Mouse (Mus musculus): ENCODE measurements around the gene Bloc1s1. TPM values are rescaled to one million over a fixed set of nuclear protein-coding genes. Genes with fewer than 3 reads are reported as not detected.

The Bloc1s1 gene
- total RNA-seq, 1 experiment from 2014 or later = 127 TPM

GRCm38 (mm10) chr10:128912268-128912667 lies 11.6 kb downstream of the Bloc1s1 start:
- ATAC-seq (replicated peaks; ENCODE audit: insufficient number of reproducible peaks, low FRiP score, low TSS enrichment, poor library complexity, severe bottlenecking) = no peak

GRCm38 (mm10) chr10:128911430-128911829 lies 12.4 kb downstream of the Bloc1s1 start:
- ATAC-seq (replicated peaks; ENCODE audit: insufficient number of reproducible peaks, low FRiP score, low TSS enrichment, poor library complexity, severe bottlenecking) = no peak

- ATAC-seq (replicated peaks; ENCODE audit: insufficient number of reproducible peaks, low FRiP score, low TSS enrichment, poor library complexity, severe bottlenecking) = no peak
Observed at GRCm38 (mm10) chr10:128910066-128910841, 13.6 kb downstream of the Bloc1s1 start.

GRCm38 (mm10) chr10:128909567-128910028 lies 14.2 kb downstream of the Bloc1s1 start:
- ATAC-seq (replicated peaks; ENCODE audit: insufficient number of reproducible peaks, low FRiP score, low TSS enrichment, poor library complexity, severe bottlenecking) = no peak

GRCm38 (mm10) chr10:128908778-128909448 lies 14.9 kb downstream of the Bloc1s1 start:
- ATAC-seq (replicated peaks; ENCODE audit: insufficient number of reproducible peaks, low FRiP score, low TSS enrichment, poor library complexity, severe bottlenecking) = no peak

GRCm38 (mm10) chr10:128904812-128905211 lies 19.0 kb downstream of the Bloc1s1 start:
- ATAC-seq (replicated peaks; ENCODE audit: insufficient number of reproducible peaks, low FRiP score, low TSS enrichment, poor library complexity, severe bottlenecking) = no peak

- ATAC-seq (replicated peaks; ENCODE audit: insufficient number of reproducible peaks, low FRiP score, low TSS enrichment, poor library complexity, severe bottlenecking) = no peak
Observed at GRCm38 (mm10) chr10:128902409-128902988, 21.3 kb downstream of the Bloc1s1 start.

GRCm38 (mm10) chr10:128901409-128901808 lies 22.4 kb downstream of the Bloc1s1 start:
- ATAC-seq (replicated peaks; ENCODE audit: insufficient number of reproducible peaks, low FRiP score, low TSS enrichment, poor library complexity, severe bottlenecking) = no peak

- no peak for ATAC-seq (replicated peaks; ENCODE audit: insufficient number of reproducible peaks, low FRiP score, low TSS enrichment, poor library complexity, severe bottlenecking)
Observed at GRCm38 (mm10) chr10:128900698-128901097, 23.1 kb downstream of the Bloc1s1 start, which contains the start of gene Cd63. Cd63 (plus strand) TSS chr10:128900989.

- no peak for ATAC-seq (replicated peaks; ENCODE audit: insufficient number of reproducible peaks, low FRiP score, low TSS enrichment, poor library complexity, severe bottlenecking)
Observed at GRCm38 (mm10) chr10:128899759-128900490, 23.9 kb downstream of the Bloc1s1 start.

GRCm38 (mm10) chr10:128897501-128897900 lies 26.3 kb downstream of the Bloc1s1 start:
- ATAC-seq (replicated peaks; ENCODE audit: insufficient number of reproducible peaks, low FRiP score, low TSS enrichment, poor library complexity, severe bottlenecking) = no peak

- no peak for ATAC-seq (replicated peaks; ENCODE audit: insufficient number of reproducible peaks, low FRiP score, low TSS enrichment, poor library complexity, severe bottlenecking)
Observed at GRCm38 (mm10) chr10:128896807-128897206, 27.0 kb downstream of the Bloc1s1 start.

- ATAC-seq (replicated peaks; ENCODE audit: insufficient number of reproducible peaks, low FRiP score, low TSS enrichment, poor library complexity, severe bottlenecking) = no peak
Observed at GRCm38 (mm10) chr10:128895952-128896693, 27.7 kb downstream of the Bloc1s1 start.

GRCm38 (mm10) chr10:128895437-128895836 lies 28.4 kb downstream of the Bloc1s1 start:
- ATAC-seq (replicated peaks; ENCODE audit: insufficient number of reproducible peaks, low FRiP score, low TSS enrichment, poor library complexity, severe bottlenecking) = peak; percentile 52

GRCm38 (mm10) chr10:128892246-128892645 lies 31.6 kb downstream of the Bloc1s1 start:
- no peak for ATAC-seq (replicated peaks; ENCODE audit: insufficient number of reproducible peaks, low FRiP score, low TSS enrichment, poor library complexity, severe bottlenecking)

- no peak for ATAC-seq (replicated peaks; ENCODE audit: insufficient number of reproducible peaks, low FRiP score, low TSS enrichment, poor library complexity, severe bottlenecking)
Observed at GRCm38 (mm10) chr10:128891296-128892094, 32.3 kb downstream of the Bloc1s1 start, which contains the start of gene Gdf11. Gdf11 (minus strand) TSS chr10:128891718.

Data from monocyte, adult 5-6 weeks (primary cell).